Mouse (Mus musculus): ENCODE measurements around the gene Phrf1. TPM values are rescaled to one million over a fixed set of nuclear protein-coding genes. Genes with fewer than 3 reads are reported as not detected.
"Not testable (repeated sequence)": the region's sequence is repeated elsewhere in the genome, so short reads cannot be mapped to it uniquely, and the experiment has no call there.

The Phrf1 gene
- polyA plus RNA-seq, 1 experiment from 2014 or later, result 43.5 TPM

DNA sequence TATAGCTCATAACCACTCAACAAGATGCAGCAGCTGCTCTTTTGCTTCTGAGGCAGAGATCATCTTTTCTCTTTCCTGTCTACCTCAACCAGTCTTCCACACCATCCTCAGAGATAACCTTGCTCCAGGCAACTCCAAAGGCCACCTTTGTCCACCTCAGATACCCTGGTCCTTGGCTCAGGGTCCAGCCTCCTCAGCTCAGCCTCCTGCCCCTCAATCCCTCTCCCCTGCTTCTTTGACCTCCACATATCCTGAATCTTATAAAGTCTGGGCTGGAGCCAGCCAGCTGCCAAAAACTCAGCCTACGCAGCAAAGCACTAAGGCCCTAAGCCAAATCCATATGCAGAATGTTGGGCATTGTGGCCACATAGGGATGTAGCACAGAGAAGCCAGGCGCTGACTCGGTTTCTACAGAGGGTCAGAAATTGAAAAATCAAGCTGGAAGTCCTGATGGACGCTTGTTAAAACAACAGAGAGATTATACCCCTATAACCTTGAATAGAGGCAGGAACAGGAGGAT is 5.8 kb upstream of the Phrf1 start:
- Histone ChIP-seq H3K27ac (ENCODE audit: low read length) (peak overlapping the region; percentile 94), H3K4me2 (ENCODE audit: low read depth, low read length) (peak overlapping the region; percentile 66; the same call in 1 of the 2 replicates), H3K27me3 (ENCODE audit: control insufficient read depth, insufficient read depth, low read length) (no peaks in the 10 kb centered on the region), H3K4me3 (ENCODE audit: low read length) (no peak overlapping the region), H3K9me3 (replicated peaks; ENCODE audit: control insufficient read depth, low read length) (no peaks in the 10 kb centered on the region), H3K9ac (ENCODE audit: low read length) (peak overlapping the region; percentile 64; the same call in 1 of the 2 replicates), H3K4me1 (ENCODE audit: control insufficient read depth, insufficient read depth, low read length) (peaks cover 24% of the 10 kb centered on the region), H3K36me3 (ENCODE audit: control insufficient read depth, insufficient read depth) (no peaks in the 10 kb centered on the region; the same call in 1 of the 2 replicates)
- 74% methylated on average over 4 of the region's 4 CpGs for WGBS
- ATAC-seq (replicated peaks; ENCODE audit: extremely low read depth, insufficient read depth, low FRiP score), result no peak

DNA sequence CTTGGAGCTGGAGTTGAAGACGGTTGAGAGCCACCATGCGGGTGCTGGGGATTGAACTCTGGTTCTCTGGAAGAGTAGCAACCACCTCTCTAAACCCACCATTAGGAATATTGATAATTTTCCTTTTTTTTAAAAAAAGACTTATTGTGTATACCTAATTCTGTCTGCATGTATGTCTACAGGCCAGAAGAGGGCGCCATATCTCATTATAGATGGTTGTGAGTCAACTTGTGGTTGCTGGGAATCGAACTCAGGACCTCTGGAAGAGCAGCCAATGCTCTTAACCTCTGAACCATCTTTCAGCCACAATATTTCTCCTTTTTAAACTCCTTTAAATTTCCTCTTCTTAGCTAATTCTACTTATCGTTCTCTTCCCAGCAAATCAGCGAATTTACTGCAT is 2.0 kb upstream of the Phrf1 start:
- no peak for ATAC-seq (replicated peaks; ENCODE audit: extremely low read depth, insufficient read depth, low FRiP score)
- H3K9me3 ChIP-seq (replicated peaks; ENCODE audit: control insufficient read depth, low read length), result no peaks in the 10 kb centered on the region
- no peak overlapping the region for H3K4me2 ChIP-seq (ENCODE audit: low read depth, low read length)
- H3K27ac ChIP-seq (ENCODE audit: low read length), result no peak overlapping the region
- H3K9ac ChIP-seq (ENCODE audit: low read length), result no peak overlapping the region
- H3K4me3 ChIP-seq (ENCODE audit: low read length), result no peak overlapping the region
- no peaks in the 10 kb centered on the region for H3K27me3 ChIP-seq (ENCODE audit: control insufficient read depth, insufficient read depth, low read length)
- no peaks in the 10 kb centered on the region; the same call in 1 of the 2 replicates for H3K36me3 ChIP-seq (ENCODE audit: control insufficient read depth, insufficient read depth)
- 78% methylated on average over 6 of the region's 6 CpGs for WGBS
- peaks cover 24% of the 10 kb centered on the region for H3K4me1 ChIP-seq (ENCODE audit: control insufficient read depth, insufficient read depth, low read length)

DNA sequence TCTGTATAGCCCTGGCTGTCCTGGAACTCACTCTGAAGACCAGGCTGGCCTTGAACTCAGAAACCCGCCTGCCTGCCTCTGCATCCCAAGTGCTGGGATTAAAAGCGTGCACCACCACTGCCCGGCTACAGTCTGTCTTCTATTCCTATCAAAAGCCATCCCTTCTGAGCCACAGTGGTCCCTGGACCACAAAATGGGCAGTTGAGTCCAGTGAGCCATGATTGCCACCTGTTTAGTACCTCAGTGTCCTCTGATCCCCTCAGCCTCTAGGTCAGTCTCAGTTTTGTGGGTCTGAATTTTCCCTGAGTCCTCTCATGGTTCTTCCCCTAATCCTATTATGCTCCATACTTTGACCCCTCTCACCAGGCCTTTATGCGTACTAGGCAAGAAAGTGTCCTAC is 788 bp upstream of the Phrf1 start:
- H3K36me3 ChIP-seq (ENCODE audit: control insufficient read depth, insufficient read depth), result peaks cover 11% of the 10 kb centered on the region
- no peak for ATAC-seq (replicated peaks; ENCODE audit: extremely low read depth, insufficient read depth, low FRiP score)
- no peak overlapping the region for H3K4me2 ChIP-seq (ENCODE audit: low read depth, low read length)
- peak overlapping the region; percentile 98; the same call in 1 of the 2 replicates for H3K4me3 ChIP-seq (ENCODE audit: low read length)
- H3K27me3 ChIP-seq (ENCODE audit: control insufficient read depth, insufficient read depth, low read length), result no peaks in the 10 kb centered on the region
- H3K9ac ChIP-seq (ENCODE audit: low read length), result no peak overlapping the region
- peaks cover 15% of the 10 kb centered on the region for H3K4me1 ChIP-seq (ENCODE audit: control insufficient read depth, insufficient read depth, low read length)
- no peak overlapping the region for H3K27ac ChIP-seq (ENCODE audit: low read length)
- 78% methylated on average over 4 of the region's 4 CpGs for WGBS
- H3K9me3 ChIP-seq (replicated peaks; ENCODE audit: control insufficient read depth, low read length), result no peaks in the 10 kb centered on the region

DNA sequence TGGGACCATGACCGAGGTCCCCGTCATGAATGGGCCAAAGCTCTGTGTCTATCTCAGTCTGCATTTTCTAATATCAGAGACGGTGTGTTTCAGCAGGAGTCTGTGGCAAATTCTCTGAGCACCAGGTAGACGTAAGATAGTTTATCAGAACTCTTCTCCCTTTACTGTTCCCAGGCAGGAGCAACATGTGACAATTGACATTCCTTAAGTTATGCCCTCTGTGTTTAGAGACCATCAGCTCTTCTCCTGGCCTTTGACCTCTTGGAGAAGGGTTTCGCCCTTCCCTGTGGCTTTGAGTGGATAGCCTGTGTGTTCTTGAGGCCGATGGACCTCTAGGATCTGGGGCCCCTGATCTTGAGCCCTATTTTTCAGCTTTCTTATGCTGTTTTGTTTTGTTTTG is 1.1 kb downstream of the Phrf1 start:
- no peak overlapping the region for H3K27ac ChIP-seq (ENCODE audit: low read length)
- peak overlapping the region; percentile 93 for H3K4me2 ChIP-seq (ENCODE audit: low read depth, low read length)
- peak overlapping the region; percentile 98 for H3K4me3 ChIP-seq (ENCODE audit: low read length)
- ATAC-seq (replicated peaks; ENCODE audit: extremely low read depth, insufficient read depth, low FRiP score), result no peak
- H3K9ac ChIP-seq (ENCODE audit: low read length), result peak overlapping the region; percentile 98
- WGBS, result 45% methylated on average over 6 of the region's 6 CpGs
- no peaks in the 10 kb centered on the region for H3K9me3 ChIP-seq (replicated peaks; ENCODE audit: control insufficient read depth, low read length)
- peaks cover 13% of the 10 kb centered on the region for H3K4me1 ChIP-seq (ENCODE audit: control insufficient read depth, insufficient read depth, low read length)
- H3K27me3 ChIP-seq (ENCODE audit: control insufficient read depth, insufficient read depth, low read length), result no peaks in the 10 kb centered on the region
- H3K36me3 ChIP-seq (ENCODE audit: control insufficient read depth, insufficient read depth), result peaks cover 27% of the 10 kb centered on the region

DNA sequence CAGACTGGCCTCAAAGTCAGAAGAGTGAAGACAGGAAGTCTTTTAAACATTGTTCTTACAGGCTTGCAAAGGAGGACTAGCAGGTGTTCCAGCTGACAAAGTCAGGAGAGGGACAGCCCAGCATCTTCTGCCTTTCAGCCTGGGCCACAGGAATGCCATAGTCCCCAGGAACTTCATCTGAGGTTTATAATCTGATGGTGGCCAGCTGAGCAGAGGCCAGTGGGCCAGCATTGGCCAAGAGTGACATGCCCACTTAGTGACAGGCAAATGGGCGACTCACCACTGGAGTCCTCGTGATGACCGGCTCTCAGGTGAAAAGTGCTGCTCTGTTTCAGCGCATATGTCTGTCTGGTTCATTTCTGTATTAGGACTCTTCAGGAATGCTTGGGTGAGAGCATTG is 2.0 kb downstream of the Phrf1 start:
- Histone ChIP-seq H3K4me2 (ENCODE audit: low read depth, low read length) (0 out of 2 replicates have a peak overlapping the region, but pooled peaks have one; percentile 6), H3K9ac (ENCODE audit: low read length) (no peak overlapping the region), H3K27ac (ENCODE audit: low read length) (no peak overlapping the region), H3K4me1 (ENCODE audit: control insufficient read depth, insufficient read depth, low read length) (peaks cover 13% of the 10 kb centered on the region), H3K36me3 (ENCODE audit: control insufficient read depth, insufficient read depth) (peaks cover 32% of the 10 kb centered on the region), H3K9me3 (replicated peaks; ENCODE audit: control insufficient read depth, low read length) (no peaks in the 10 kb centered on the region), H3K27me3 (ENCODE audit: control insufficient read depth, insufficient read depth, low read length) (no peaks in the 10 kb centered on the region), H3K4me3 (ENCODE audit: low read length) (no peak overlapping the region)
- WGBS, result 86% methylated on average over 4 of the region's 4 CpGs
- no peak for ATAC-seq (replicated peaks; ENCODE audit: extremely low read depth, insufficient read depth, low FRiP score)

DNA sequence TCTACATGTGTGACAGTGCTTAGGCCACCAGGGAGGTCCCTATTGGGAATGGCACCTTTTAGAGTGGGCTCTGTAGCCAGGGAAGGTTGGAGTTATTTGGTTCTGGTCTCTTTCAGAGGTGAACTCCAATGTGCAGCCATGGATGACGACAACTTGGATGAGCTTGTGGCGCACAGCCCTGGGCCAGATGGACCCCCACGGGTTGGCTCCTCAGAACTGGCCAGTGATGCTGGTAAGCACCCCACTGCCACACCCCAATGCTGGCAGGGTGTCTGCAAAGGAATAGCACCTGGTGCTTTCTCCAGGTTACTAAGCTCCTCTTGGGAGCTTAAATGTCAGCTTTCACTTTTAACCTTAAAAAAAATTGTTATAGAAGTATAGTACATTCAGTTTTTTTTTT is 2.5 kb downstream of the Phrf1 start:
- no peak overlapping the region for H3K9ac ChIP-seq (ENCODE audit: low read length)
- no peak overlapping the region for H3K4me3 ChIP-seq (ENCODE audit: low read length)
- H3K9me3 ChIP-seq (replicated peaks; ENCODE audit: control insufficient read depth, low read length), result no peaks in the 10 kb centered on the region
- peaks cover 34% of the 10 kb centered on the region for H3K36me3 ChIP-seq (ENCODE audit: control insufficient read depth, insufficient read depth)
- peaks cover 13% of the 10 kb centered on the region for H3K4me1 ChIP-seq (ENCODE audit: control insufficient read depth, insufficient read depth, low read length)
- H3K27ac ChIP-seq (ENCODE audit: low read length), result no peak overlapping the region
- H3K27me3 ChIP-seq (ENCODE audit: control insufficient read depth, insufficient read depth, low read length), result no peaks in the 10 kb centered on the region
- no peak overlapping the region for H3K4me2 ChIP-seq (ENCODE audit: low read depth, low read length)
- ATAC-seq (replicated peaks; ENCODE audit: extremely low read depth, insufficient read depth, low FRiP score), result no peak
- 85% methylated on average over 3 of the region's 3 CpGs for WGBS

DNA sequence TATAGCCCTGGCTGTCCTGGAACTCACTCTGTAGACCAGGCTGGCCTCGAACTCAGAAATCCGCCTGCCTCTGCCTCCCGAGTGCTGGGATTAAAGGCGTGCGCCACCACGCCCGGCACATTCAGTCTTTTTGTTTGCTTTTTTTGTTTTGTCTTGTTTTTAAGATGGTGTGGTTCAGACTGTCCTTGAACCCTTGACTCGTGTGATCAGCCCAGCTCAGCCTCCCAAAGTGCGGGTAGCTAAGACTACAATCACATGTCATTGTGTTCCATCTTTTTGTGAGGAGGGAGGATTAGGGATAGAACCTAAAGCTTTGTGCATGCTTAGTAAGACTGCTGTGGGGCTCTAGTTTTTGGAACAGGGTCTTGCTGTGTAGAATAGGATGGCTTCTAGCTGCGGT is 3.0 kb downstream of the Phrf1 start:
- H3K36me3 ChIP-seq (ENCODE audit: control insufficient read depth, insufficient read depth), result peaks cover 37% of the 10 kb centered on the region
- H3K9me3 ChIP-seq (replicated peaks; ENCODE audit: control insufficient read depth, low read length), result no peaks in the 10 kb centered on the region
- H3K9ac ChIP-seq (ENCODE audit: low read length), result no peak overlapping the region
- ATAC-seq (replicated peaks; ENCODE audit: extremely low read depth, insufficient read depth, low FRiP score), result no peak
- no peak overlapping the region for H3K4me3 ChIP-seq (ENCODE audit: low read length)
- 91% methylated on average over 10 of the region's 10 CpGs for whole genome bisulfite sequencing
- H3K4me2 ChIP-seq (ENCODE audit: low read depth, low read length), result no peak overlapping the region
- H3K27ac ChIP-seq (ENCODE audit: low read length), result no peak overlapping the region
- H3K4me1 ChIP-seq (ENCODE audit: control insufficient read depth, insufficient read depth, low read length), result peaks cover 13% of the 10 kb centered on the region
- no peaks in the 10 kb centered on the region for H3K27me3 ChIP-seq (ENCODE audit: control insufficient read depth, insufficient read depth, low read length)

DNA sequence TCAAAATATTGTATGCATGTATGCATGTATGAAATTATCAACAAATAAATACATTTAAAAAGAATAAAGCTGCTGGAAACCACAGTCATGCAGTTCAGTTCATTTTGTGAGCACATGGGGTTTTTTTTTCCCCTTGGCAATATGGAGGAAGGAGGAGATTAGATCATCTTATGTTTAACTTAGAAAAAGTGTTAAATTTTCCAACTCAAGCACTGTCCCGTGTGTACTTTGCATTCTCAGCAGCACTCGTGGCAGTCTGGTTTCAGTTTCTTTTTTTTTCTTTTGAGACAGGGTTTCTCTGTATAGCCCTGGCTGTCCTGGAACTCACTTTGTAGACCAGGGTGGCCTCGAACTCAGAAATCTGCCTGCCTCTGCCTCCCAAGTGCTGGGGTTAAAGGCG is 21.9 kb downstream of the Phrf1 start:
- ATAC-seq (replicated peaks; ENCODE audit: extremely low read depth, insufficient read depth, low FRiP score), result not testable (repeated sequence)
- WGBS, result 74% methylated on average over 4 of the region's 4 CpGs

DNA sequence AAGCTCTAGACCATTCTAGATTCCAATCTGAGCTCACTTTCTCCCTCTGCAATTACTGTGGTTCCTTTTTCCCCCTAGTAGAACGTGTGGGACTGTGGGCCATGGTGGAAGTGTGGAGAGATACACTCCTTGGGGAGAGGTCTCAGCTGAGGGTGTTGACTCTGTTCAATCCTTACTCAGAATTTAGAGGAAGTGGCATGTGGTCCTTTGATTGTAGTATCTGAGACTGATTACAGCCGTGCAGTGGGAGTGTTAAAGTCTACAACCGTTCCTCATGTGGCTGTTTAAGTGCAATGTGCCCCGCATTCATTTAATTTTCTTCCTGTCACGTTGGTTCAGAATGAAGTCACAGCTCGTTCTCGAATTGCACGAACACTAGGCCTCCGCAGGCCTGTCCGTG is 27.6 kb downstream of the Phrf1 start:
- Histone ChIP-seq H3K4me2 (ENCODE audit: low read depth, low read length) (no peak overlapping the region), H3K36me3 (ENCODE audit: control insufficient read depth, insufficient read depth) (peaks cover 78% of the 10 kb centered on the region), H3K27ac (ENCODE audit: low read length) (no peak overlapping the region), H3K9me3 (replicated peaks; ENCODE audit: control insufficient read depth, low read length) (no peaks in the 10 kb centered on the region), H3K4me3 (ENCODE audit: low read length) (no peak overlapping the region), H3K9ac (ENCODE audit: low read length) (no peak overlapping the region), H3K4me1 (ENCODE audit: control insufficient read depth, insufficient read depth, low read length) (no peaks in the 10 kb centered on the region), H3K27me3 (ENCODE audit: control insufficient read depth, insufficient read depth, low read length) (no peaks in the 10 kb centered on the region)
- no peak for ATAC-seq (replicated peaks; ENCODE audit: extremely low read depth, insufficient read depth, low FRiP score)
- 84% methylated on average over 10 of the region's 10 CpGs for WGBS

More for the DNA sequence above, 21.9 kb downstream of the Phrf1 start:
- H3K27me3 ChIP-seq (ENCODE audit: control insufficient read depth, insufficient read depth, low read length); H3K4me1 ChIP-seq (ENCODE audit: control insufficient read depth, insufficient read depth, low read length); H3K27ac ChIP-seq (ENCODE audit: low read length); H3K4me2 ChIP-seq (ENCODE audit: low read depth, low read length); H3K4me3 ChIP-seq (ENCODE audit: low read length); H3K9me3 ChIP-seq (replicated peaks; ENCODE audit: control insufficient read depth, low read length); H3K9ac ChIP-seq (ENCODE audit: low read length): not testable (repeated sequence)
- H3K36me3 ChIP-seq (ENCODE audit: control insufficient read depth, insufficient read depth), result peaks cover 67% of the 10 kb centered on the region

All from heart, embryonic 16.5 days (tissue).